Mouse (Mus musculus) liver, embryonic 14.5 days (tissue): ENCODE measurements around the gene Zfp787. TPM values are rescaled to one million over a fixed set of nuclear protein-coding genes. Genes with fewer than 3 reads are reported as not detected.

Experiments used
- ATAC-seq: fragments of 200-750 bp; cut with Nextera tagmentation; 2 replicates; pipeline ENCODE4 v1.8.0; 2017; ENCODE audit warnings: moderate number of reproducible peaks, mild to moderate bottlenecking, moderate library complexity; ENCODE audit not compliant: insufficient read depth
- DNase-seq, 3 experiments: peaks; one replicate each; pipeline ENCODE4 v3.0.0-alpha.2; 2012 to 2013; ENCODE audit warnings: low read depth in 3 of 3, low spot score in 3 of 3
- H3K27ac ChIP-seq: fragments of 300-500 bp; sonication (generic); 2 replicates; pipeline ENCODE4 v1.5.1; 2014; ENCODE audit warnings: moderate library complexity, mild to moderate bottlenecking, control low read depth, inconsistent platforms
- H3K27me3 ChIP-seq: fragments of 300-500 bp; sonication (generic); 2 replicates; pipeline ENCODE4 v1.6.1; 2014; ENCODE audit warnings: mild to moderate bottlenecking, low read length, moderate library complexity; ENCODE audit not compliant: control insufficient read depth, insufficient read depth
- H3K36me3 ChIP-seq: fragments of 300-500 bp; sonication (generic); replicated peaks from 2 replicates; pipeline ENCODE4 v1.6.1; 2014; ENCODE audit warnings: low read depth; ENCODE audit not compliant: control insufficient read depth, insufficient read depth
- H3K4me1 ChIP-seq, 2 experiments: fragments of 200-500 bp in 1 of 2; fragments of 300-500 bp in 1 of 2; sonication (generic) in 1 of 2; replicated peaks; 2 replicates each; pipeline ENCODE4 v1.6.1; 2012 to 2014; ENCODE audit warnings: antibody characterized with exemption in 1 of 2, inconsistent platforms in 1 of 2, low read length in 1 of 2; ENCODE audit not compliant: control insufficient read depth in 2 of 2, insufficient read depth in 2 of 2
- H3K4me2 ChIP-seq: fragments of 300-500 bp; sonication (generic); 2 replicates; pipeline ENCODE4 v1.6.1; 2014; ENCODE audit warnings: low read depth, mild to moderate bottlenecking, control low read depth, moderate library complexity
- H3K4me3 ChIP-seq, 2 experiments: fragments of 200-500 bp in 1 of 2; fragments of 300-500 bp in 1 of 2; sonication (generic) in 1 of 2; 2 replicates each; pipeline ENCODE4 v1.5.1; 2012 to 2014; ENCODE audit warnings: low read depth in 2 of 2, low read length in 2 of 2, mild to moderate bottlenecking in 2 of 2, control low read depth in 1 of 2, inconsistent platforms in 1 of 2, moderate library complexity in 1 of 2; ENCODE audit not compliant: insufficient read depth in 1 of 2
- H3K9ac ChIP-seq: fragments of 300-500 bp; sonication (generic); replicated peaks from 2 replicates; pipeline ENCODE4 v1.6.1; 2014; ENCODE audit warnings: mild to moderate bottlenecking, control low read depth, moderate library complexity
- H3K9me3 ChIP-seq: fragments of 300-500 bp; sonication (generic); 2 replicates; pipeline ENCODE4 v1.6.1; 2016; ENCODE audit warnings: low read length, mixed read lengths; ENCODE audit not compliant: control insufficient read depth
- CTCF ChIP-seq: IDR thresholded peaks from 2 replicates; pipeline ENCODE4 v1.5.1; 2016; ENCODE audit warnings: antibody characterized with exemption, low read depth, control low read depth
- EP300 ChIP-seq: IDR thresholded peaks from 2 replicates; pipeline ENCODE4 v1.6.1; 2016; ENCODE audit warnings: antibody characterized with exemption, low read depth
- WGBS: fragments of 180-500 bp; shearing (Covaris S2); extraction: QIAGEN DNeasy Blood & Tissue Kit; methylation state at CpG from one replicate; pipeline ENCODE4 v1.1.7; 2014; ENCODE audit not compliant: insufficient replicate concordance; 5-methylcytosine and 5-hydroxymethylcytosine counted together
- polyA plus RNA-seq, 2 experiments: library from polyadenylated mRNA; depleted of rRNA in 1 of 2; stranded (reverse) in 1 of 2; unstranded in 1 of 2; fragments of >200 nt; fragmentation: Nextera tagmentation in 1 of 2; extraction: Ambion mirVana in 1 of 2; gene quantifications; 2 replicates each; pipeline versions ENCODE4 v1.2.1 to v1.2.3; 2012 to 2014

Zfp787 gene
- polyA plus RNA-seq, 2 experiments = 6.7 to 12.5 TPM

DNA sequence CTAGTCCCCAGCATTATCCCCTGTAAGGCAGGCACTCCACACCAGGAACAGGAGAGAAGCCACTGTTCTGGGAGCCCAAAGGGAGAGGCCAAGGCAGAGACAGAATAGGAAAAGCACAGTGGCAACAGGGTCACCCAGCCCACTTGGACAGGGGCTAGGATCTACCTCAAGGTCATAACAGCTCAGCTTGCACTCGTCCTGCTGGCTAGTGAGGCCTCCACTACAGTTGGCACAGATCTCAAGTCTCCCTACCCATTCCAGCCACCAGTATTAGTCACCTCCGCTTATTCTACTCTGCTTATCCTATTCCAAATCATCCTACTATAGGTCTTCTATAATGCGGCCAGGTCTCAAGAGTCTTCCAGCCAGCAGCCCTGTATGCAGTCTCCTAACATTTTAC is 2.7 kb downstream of the Zfp787 start:
- Histone ChIP-seq H3K9ac (no peak overlapping the region), H3K4me1 (peaks cover 18 to 47% of the 10 kb centered on the region in 2 experiments), H3K27me3 (no peaks in the 10 kb centered on the region), H3K4me3 (no peak overlapping the region), H3K4me2 (no peak overlapping the region), H3K9me3 (no peaks in the 10 kb centered on the region), H3K36me3 (no peaks in the 10 kb centered on the region), H3K27ac (no peak overlapping the region)
- DNase-seq (no peak), ATAC-seq (no peak)
- no peak for TF ChIP-seq CTCF
- 65% methylated on average over 3 of the region's 3 CpGs for WGBS

- Histone ChIP-seq H3K9ac (no peak overlapping the region), H3K4me2 (no peak overlapping the region), H3K4me1 (peaks cover 17 to 48% of the 10 kb centered on the region in 2 experiments), H3K27me3 (no peaks in the 10 kb centered on the region), H3K27ac (no peak overlapping the region), H3K36me3 (no peaks in the 10 kb centered on the region), H3K9me3 (no peaks in the 10 kb centered on the region), H3K4me3 (no peak overlapping the region)
- WGBS = 61% methylated on average over 3 of the region's 3 CpGs
- ATAC-seq (no peak), DNase-seq (no peak)
- no peak for TF ChIP-seq EP300
- no peak for TF ChIP-seq CTCF
Measured at GRCm38 (mm10) chr7:6152036-6152435, 3.8 kb downstream of the Zfp787 start.

DNA sequence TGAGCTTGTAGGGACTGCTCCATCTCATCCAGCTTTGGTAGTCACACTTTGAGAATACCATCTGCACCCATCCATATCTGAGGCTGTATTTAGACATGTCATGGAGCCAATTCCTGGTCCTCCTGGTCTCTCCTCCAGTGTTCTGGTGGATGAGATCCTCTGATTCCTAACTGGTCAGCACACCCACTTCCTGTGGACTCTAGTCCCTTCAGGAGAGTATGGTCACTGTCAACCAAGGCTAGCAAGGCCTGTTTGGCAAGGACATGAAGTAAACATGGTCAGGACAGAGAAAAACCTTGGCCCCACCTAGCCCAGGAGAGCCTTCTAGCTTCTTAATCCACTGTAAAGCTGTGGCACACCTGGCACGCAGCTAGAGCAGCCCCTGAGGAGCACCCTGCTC is 4.5 kb downstream of the Zfp787 start:
- Histone ChIP-seq H3K4me1 (peaks cover 13 to 45% of the 10 kb centered on the region in 2 experiments), H3K36me3 (no peaks in the 10 kb centered on the region), H3K9ac (no peak overlapping the region), H3K9me3 (no peaks in the 10 kb centered on the region), H3K4me3 (no peak overlapping the region), H3K4me2 (no peak overlapping the region), H3K27ac (no peak overlapping the region), H3K27me3 (no peaks in the 10 kb centered on the region)
- WGBS = 73% methylated on average over 1 of the region's 1 CpGs
- no peak for TF ChIP-seq CTCF
- no peak for TF ChIP-seq EP300
- DNase-seq = no peak
- no peak for ATAC-seq

DNA sequence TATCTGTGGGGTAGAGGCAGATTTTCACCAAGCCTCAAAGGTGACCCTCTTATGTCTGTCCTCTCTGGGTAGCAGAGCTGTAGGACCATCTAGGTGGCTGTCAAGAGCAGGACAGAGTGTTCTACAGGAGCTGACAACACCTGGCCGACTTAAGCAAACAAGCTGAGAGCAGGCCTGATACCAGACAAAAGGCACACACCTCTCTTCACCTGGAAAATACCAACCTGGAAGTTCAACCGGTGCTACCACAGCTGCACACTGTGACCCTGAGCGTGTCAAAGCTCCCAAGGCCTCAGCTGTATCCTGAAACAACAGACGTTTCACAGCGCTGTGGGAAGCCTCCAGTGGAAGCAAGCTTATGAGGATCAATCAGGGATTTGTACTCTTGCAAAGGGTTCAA is 8.1 kb downstream of the Zfp787 start:
- Histone ChIP-seq H3K9ac (no peak overlapping the region), H3K27ac (no peak overlapping the region), H3K36me3 (no peaks in the 10 kb centered on the region), H3K4me1 (peaks cover 20 to 48% of the 10 kb centered on the region in 2 experiments), H3K27me3 (no peaks in the 10 kb centered on the region), H3K4me3 (no peak overlapping the region), H3K9me3 (no peaks in the 10 kb centered on the region), H3K4me2 (no peak overlapping the region)
- WGBS = 55% methylated on average over 5 of the region's 5 CpGs
- no peak for DNase-seq
- TF ChIP-seq EP300 = no peak
- TF ChIP-seq CTCF = no peak
- no peak for ATAC-seq

DNA sequence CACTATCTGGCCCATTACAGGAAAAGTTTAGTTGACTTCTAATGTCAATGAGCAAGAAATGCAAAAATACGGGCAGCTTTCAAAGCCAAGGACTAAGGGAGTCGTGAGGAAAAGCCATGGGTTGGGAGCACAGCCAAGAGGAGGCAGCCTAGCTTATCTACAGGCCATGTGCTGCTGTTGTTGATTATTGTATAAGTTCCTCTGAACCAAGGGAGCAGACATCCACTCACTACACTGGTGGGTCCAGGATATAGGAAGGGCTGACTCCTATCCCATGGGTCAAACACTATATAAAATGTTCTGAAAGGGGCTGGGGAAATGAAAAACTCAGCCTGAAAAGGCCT is 8.8 kb downstream of the Zfp787 start:
- Histone ChIP-seq H3K4me2 (no peak overlapping the region), H3K4me3 (no peak overlapping the region), H3K4me1 (peaks cover 20 to 46% of the 10 kb centered on the region in 2 experiments), H3K9ac (no peak overlapping the region), H3K27ac (no peak overlapping the region), H3K9me3 (no peaks in the 10 kb centered on the region), H3K27me3 (no peaks in the 10 kb centered on the region), H3K36me3 (no peaks in the 10 kb centered on the region)
- WGBS = 27% methylated on average over 2 of the region's 2 CpGs
- TF ChIP-seq CTCF (no peak), EP300 (no peak)
- ATAC-seq (peak; percentile 33), DNase-seq (no peak)
